Mouse (Mus musculus) midbrain, embryonic 13.5 days (tissue): ENCODE data around the gene Il13ra1. TPM values are rescaled to one million over a fixed set of nuclear protein-coding genes. Genes with fewer than 3 reads are reported as not detected.

Experiments used
- ATAC-seq: fragments of 200-750 bp; cut with Nextera tagmentation; 2 replicates; pipeline ENCODE4 v1.8.0; 2017; ENCODE audit warnings: mild to moderate bottlenecking, moderate TSS enrichment, moderate library complexity
- H3K27ac ChIP-seq: fragments of 300-500 bp; sonication (generic); 2 replicates; pipeline ENCODE4 v1.5.1; 2015; ENCODE audit warnings: inconsistent platforms, mild to moderate bottlenecking, moderate library complexity
- H3K27me3 ChIP-seq: fragments of 300-500 bp; sonication (generic); 2 replicates; pipeline ENCODE4 v1.6.1; 2015; ENCODE audit warnings: mild to moderate bottlenecking, inconsistent platforms
- H3K36me3 ChIP-seq: fragments of 300-500 bp; sonication (generic); 2 replicates; pipeline ENCODE4 v1.6.1; 2015; ENCODE audit warnings: mild to moderate bottlenecking, inconsistent platforms
- H3K4me1 ChIP-seq: fragments of 300-500 bp; sonication (generic); replicated peaks from 2 replicates; pipeline ENCODE4 v1.6.1; 2015; ENCODE audit warnings: inconsistent platforms
- H3K4me2 ChIP-seq: fragments of 300-500 bp; sonication (generic); replicated peaks from 2 replicates; pipeline ENCODE4 v1.6.1; 2015; ENCODE audit warnings: moderate library complexity, mild to moderate bottlenecking, inconsistent platforms
- H3K4me3 ChIP-seq: fragments of 300-500 bp; sonication (generic); replicated peaks from 2 replicates; pipeline ENCODE4 v1.5.1; 2015; ENCODE audit warnings: mild to moderate bottlenecking, inconsistent platforms
- H3K9ac ChIP-seq: fragments of 300-500 bp; sonication (generic); replicated peaks from 2 replicates; pipeline ENCODE4 v1.6.1; 2015; ENCODE audit warnings: mild to moderate bottlenecking, inconsistent platforms
- H3K9me3 ChIP-seq: fragments of 300-500 bp; sonication (generic); 2 replicates; pipeline ENCODE4 v1.6.1; 2016; ENCODE audit warnings: mild to moderate bottlenecking, inconsistent platforms
- WGBS: fragments of 180-500 bp; shearing (Covaris S2); methylation state at CpG from one replicate; pipeline ENCODE4 v1.1.7; 2015; 5-methylcytosine and 5-hydroxymethylcytosine counted together
- polyA plus RNA-seq: library from polyadenylated mRNA; unstranded; fragments of >200 nt; fragmentation: Nextera tagmentation; extraction: Ambion mirVana; gene quantifications from 2 replicates; pipeline ENCODE4 v1.2.1, GENCODE M21; 2015

Il13ra1 gene
- polyA plus RNA-seq, 1 experiment from 2014 or later: 4.7 TPM

DNA sequence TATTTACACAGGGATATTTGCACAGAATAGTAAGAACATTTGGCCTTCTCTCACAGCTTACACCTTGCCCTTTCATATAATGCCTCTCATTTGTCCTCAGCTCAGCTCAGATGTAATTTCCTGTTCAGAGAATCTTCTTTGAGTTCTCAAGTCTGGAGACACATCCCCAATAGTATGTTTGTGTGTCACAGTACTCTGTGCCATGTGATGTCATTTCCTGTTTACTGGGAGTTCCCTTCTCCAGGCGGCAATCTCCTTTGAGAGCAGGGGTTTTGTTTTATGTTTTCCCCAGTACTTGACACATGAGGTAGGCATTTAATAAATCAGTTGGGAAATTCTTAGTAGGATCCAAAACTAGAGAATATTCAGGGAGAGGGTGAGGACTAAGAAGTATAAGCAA, 24.4 kb downstream of the Il13ra1 start:
- no peak for ATAC-seq
- Histone ChIP-seq H3K4me2 (no peak overlapping the region), H3K9me3 (no peaks in the 10 kb centered on the region), H3K9ac (no peak overlapping the region), H3K27ac (no peak overlapping the region), H3K36me3 (no peaks in the 10 kb centered on the region), H3K27me3 (no peaks in the 10 kb centered on the region), H3K4me3 (no peak overlapping the region), H3K4me1 (no peaks in the 10 kb centered on the region)
- WGBS: 86% methylated on average over 1 of the region's 1 CpGs

DNA sequence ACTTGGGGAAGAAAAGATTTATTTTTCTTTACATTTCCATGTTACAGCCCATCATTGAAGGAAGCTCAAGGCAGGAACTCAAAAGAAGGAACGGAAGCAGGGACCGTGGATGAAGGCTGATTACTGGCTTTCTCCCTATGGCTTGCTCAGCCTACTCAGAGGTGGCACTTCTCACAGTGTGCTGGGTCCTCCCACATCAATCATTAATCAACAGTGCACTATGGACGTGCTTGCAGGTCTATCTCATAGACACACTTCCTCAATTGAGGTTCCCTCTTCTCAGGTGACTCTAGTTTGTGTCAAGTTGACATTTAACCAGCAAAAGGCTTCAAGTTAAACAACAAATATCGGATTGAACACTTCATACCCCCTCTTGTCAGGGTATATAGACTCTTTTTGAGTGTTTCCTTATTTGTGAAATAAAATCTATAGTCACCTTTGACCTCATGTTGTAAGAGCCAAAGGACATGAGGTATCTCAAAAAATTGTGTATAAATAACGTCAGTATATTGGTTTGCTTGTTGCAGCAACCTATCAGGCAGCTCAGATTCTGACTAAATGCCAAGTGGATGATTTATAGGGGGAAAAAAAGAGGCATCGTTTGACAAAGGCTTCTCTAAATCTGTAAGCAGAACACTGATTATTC, 30.2 kb downstream of the Il13ra1 start:
- Histone ChIP-seq H3K4me2 (no peak overlapping the region), H3K27ac (no peak overlapping the region), H3K9me3 (no peaks in the 10 kb centered on the region), H3K4me1 (no peaks in the 10 kb centered on the region), H3K9ac (no peak overlapping the region), H3K4me3 (no peak overlapping the region), H3K36me3 (no peaks in the 10 kb centered on the region), H3K27me3 (no peaks in the 10 kb centered on the region)
- ATAC-seq: no peak
- 73% methylated on average over 6 of the region's 6 CpGs for WGBS

DNA sequence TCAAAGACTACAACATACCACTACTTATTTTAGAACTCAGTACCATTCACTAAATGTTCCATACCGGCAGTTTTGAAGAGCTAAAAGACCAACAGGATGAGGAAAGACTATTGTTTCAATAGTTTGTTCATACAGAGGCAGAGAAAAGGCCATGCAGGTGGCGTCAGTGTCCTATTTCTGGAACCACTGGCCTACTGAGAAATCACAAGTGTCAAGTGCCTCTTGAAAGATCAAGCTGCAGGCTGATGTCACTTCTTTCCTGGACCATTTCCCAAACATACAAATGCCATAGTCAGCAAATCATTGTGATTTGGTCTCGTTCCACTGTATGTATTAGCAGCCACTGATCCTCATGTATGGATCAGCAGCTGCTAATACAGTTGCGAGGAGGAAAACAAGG, 34.8 kb downstream of the Il13ra1 start:
- 72% methylated on average over 4 of the region's 4 CpGs for WGBS
- no peak for ATAC-seq

DNA sequence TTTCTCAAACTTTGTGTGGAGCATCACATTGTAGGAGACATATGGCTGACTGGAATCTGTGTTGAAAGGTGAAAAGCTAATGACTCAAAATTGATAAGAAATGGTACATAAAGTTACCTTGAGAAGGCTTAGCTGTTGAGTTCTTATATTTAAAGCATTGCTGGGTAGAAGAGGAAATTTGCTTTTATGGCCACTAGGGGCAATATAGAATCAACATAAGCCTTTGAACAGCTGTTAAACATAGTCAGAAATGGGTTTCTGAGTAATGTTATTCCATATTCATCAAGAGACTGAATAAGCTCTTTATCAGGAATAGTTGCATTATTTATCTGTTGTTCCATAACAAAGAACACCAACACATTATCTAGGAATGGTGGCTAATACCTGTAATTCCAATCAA, 38.2 kb downstream of the Il13ra1 start:
- Histone ChIP-seq H3K4me2 (no peak overlapping the region), H3K9ac (no peak overlapping the region), H3K4me1 (no peaks in the 10 kb centered on the region), H3K36me3 (no peaks in the 10 kb centered on the region), H3K27me3 (no peaks in the 10 kb centered on the region), H3K27ac (no peak overlapping the region), H3K4me3 (no peak overlapping the region), H3K9me3 (0 out of 2 replicates have a peak, but pooled peaks cover 4% of the 10 kb centered on the region)
- no peak for ATAC-seq

More for the DNA sequence above, 34.8 kb downstream of the Il13ra1 start:
- Histone ChIP-seq H3K9me3 (0 out of 2 replicates have a peak, but pooled peaks cover 4% of the 10 kb centered on the region), H3K4me2 (no peak overlapping the region), H3K27ac (no peak overlapping the region), H3K36me3 (no peaks in the 10 kb centered on the region), H3K4me3 (no peak overlapping the region), H3K4me1 (no peaks in the 10 kb centered on the region), H3K9ac (no peak overlapping the region), H3K27me3 (no peaks in the 10 kb centered on the region)

DNA sequence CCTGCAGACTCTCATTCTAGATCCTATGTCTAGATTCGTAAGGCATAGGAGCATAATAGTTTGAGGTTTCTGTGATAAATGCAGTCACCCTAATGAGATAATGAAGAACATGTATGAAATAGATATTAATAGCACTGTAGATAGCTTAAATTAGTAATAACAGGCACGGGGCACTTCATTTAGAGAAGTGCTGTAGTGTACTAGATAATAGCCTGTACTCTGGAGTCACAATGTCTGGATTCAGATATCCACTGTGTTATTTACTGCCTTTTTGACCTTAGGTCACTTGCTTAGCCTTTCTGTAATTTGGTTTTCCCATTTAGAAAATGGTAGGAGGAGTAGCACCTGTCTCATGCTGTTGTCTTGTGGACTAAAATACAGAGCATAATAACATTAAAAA, 44.8 kb downstream of the Il13ra1 start:
- no peak for ATAC-seq
- Histone ChIP-seq H3K27ac (no peak overlapping the region), H3K36me3 (no peaks in the 10 kb centered on the region), H3K27me3 (no peaks in the 10 kb centered on the region), H3K9ac (no peak overlapping the region), H3K4me1 (0 out of 2 replicates have a peak, but pooled peaks cover 2% of the 10 kb centered on the region), H3K4me2 (no peak overlapping the region), H3K9me3 (no peaks in the 10 kb centered on the region), H3K4me3 (no peak overlapping the region)
- 84% methylated on average over 2 of the region's 2 CpGs for WGBS

DNA sequence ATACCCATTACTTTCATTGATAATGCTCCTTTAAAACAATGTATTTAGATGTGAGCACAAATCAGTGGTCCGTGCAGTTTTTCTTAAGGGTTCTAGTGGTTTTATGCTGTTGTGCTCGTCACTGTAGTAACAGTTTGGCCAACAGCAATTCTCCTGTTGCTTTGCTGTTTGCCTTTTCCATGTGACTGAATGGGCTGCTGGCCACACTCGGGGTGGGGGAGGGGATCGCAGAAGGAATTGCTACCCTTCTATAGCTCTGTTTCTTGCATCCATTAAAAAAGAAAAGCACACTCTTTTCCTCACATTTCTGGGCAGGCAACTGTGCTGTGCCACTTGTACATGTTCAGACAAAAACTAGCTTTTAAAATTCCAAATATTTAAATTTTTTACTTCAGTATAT, 49.7 kb downstream of the Il13ra1 start:
- Histone ChIP-seq H3K9ac (no peak overlapping the region), H3K4me1 (0 out of 2 replicates have a peak, but pooled peaks cover 2% of the 10 kb centered on the region), H3K27ac (no peak overlapping the region), H3K4me2 (no peak overlapping the region), H3K9me3 (no peaks in the 10 kb centered on the region), H3K4me3 (no peak overlapping the region), H3K36me3 (no peaks in the 10 kb centered on the region), H3K27me3 (no peaks in the 10 kb centered on the region)
- WGBS: 32% methylated on average over 4 of the region's 4 CpGs
- no peak for ATAC-seq

DNA sequence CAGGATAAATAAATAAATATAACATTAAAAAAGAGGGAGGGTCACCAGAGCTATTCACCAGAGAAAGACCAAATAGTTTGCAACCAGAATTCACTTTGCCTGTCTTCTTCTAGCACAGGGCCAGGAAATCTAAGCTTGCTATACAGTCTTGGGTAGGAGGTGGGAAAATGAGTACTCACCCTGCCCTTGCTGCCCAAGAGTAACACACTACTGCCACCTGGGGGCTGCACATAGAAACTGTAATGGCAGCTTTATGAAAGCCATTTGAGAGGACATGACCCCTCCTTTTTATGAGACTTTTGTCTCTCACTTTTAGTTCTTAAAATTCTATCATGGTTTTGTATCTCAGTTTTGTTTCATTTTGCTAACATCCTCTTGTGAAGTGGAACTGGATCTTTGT, 71.7 kb downstream of the Il13ra1 start:
- Histone ChIP-seq H3K27me3 (no peaks in the 10 kb centered on the region), H3K4me1 (peaks cover 7% of the 10 kb centered on the region; the same call in 1 of the 2 replicates), H3K9ac (no peak overlapping the region), H3K9me3 (no peaks in the 10 kb centered on the region), H3K4me2 (no peak overlapping the region), H3K27ac (no peak overlapping the region), H3K36me3 (no peaks in the 10 kb centered on the region), H3K4me3 (no peak overlapping the region)
- no peak for ATAC-seq

DNA sequence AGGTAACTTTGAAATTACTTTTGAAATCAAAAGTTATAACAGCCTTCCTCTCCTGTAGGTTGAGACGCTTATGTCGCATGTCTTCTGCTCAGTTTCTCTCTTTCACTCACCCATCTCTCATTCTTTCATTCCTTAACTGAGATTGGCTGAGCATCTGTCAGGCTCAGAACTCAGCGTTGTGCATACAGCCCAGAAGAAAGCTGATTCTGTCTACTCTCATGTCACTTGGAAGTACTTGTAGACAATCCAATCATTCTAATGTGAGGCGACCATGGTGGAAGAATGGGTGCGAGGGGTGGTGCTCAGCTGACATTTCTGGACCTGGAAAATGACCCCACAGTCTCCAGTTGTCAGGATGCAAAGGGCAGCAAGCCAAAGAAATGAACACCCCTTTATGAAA, 74.1 kb downstream of the Il13ra1 start:
- 60% methylated on average over 5 of the region's 5 CpGs for WGBS
- ATAC-seq: peak; percentile 46
- Histone ChIP-seq H3K27ac (peak overlapping the region; percentile 65), H3K4me2 (no peak overlapping the region), H3K4me1 (peaks cover 7% of the 10 kb centered on the region; the same call in 1 of the 2 replicates), H3K36me3 (no peaks in the 10 kb centered on the region), H3K27me3 (no peaks in the 10 kb centered on the region), H3K9me3 (no peaks in the 10 kb centered on the region), H3K9ac (no peak overlapping the region), H3K4me3 (no peak overlapping the region)

DNA sequence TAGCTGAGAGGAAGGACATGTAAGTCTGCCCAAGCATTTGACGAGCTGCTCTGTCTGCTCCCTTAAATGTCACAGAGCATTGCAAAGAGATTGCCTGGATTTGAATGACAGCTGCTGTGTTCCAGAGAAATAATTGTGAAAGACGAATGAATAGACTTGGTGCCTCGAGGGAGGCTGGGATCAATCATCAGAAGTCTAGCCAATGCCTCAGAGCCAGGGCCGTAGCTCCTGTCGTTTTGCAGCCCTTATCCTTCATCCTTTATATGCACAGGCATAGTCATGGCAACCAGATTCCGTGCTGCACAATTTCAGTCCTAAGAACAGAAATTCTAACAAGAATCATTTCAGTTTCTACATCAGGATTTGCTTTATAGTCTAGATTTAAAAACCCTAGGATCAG, 74.5 kb downstream of the Il13ra1 start:
- Histone ChIP-seq H3K4me1 (peaks cover 7% of the 10 kb centered on the region; the same call in 1 of the 2 replicates), H3K4me2 (no peak overlapping the region), H3K9me3 (no peaks in the 10 kb centered on the region), H3K27me3 (no peaks in the 10 kb centered on the region), H3K36me3 (no peaks in the 10 kb centered on the region), H3K27ac (peak overlapping the region; percentile 65), H3K4me3 (no peak overlapping the region), H3K9ac (no peak overlapping the region)
- peak; percentile 93 for ATAC-seq
- 32% methylated on average over 6 of the region's 6 CpGs for WGBS

DNA sequence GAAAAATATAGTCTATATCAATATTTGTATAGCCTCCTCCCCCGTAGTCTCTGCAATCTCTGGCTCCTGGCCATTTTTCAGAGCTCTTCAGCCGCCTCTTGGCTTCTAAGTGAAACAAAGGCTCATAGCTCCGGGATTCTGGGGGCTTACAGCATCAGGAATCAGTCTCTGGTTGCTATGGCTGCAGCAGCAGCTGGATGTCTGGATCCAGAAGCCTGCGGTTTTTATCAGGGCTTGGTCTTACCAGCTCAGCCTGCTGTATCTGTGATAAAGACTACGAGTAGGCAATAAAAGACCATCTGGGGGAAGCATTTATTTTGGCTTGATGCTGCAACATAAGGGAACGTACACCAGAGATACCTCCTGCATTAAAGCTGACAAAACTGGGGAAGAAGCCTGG, 82.0 kb downstream of the Il13ra1 start:
- Histone ChIP-seq H3K9me3 (no peaks in the 10 kb centered on the region), H3K27me3 (no peaks in the 10 kb centered on the region), H3K27ac (peak overlapping the region; percentile 84), H3K4me1 (peaks cover 28% of the 10 kb centered on the region), H3K36me3 (no peaks in the 10 kb centered on the region), H3K9ac (no peak overlapping the region), H3K4me2 (peak overlapping the region; percentile 9; the same call in 1 of the 2 replicates), H3K4me3 (no peak overlapping the region)
- WGBS: 17% methylated on average over 6 of the region's 6 CpGs
- peak; percentile 57 for ATAC-seq

DNA sequence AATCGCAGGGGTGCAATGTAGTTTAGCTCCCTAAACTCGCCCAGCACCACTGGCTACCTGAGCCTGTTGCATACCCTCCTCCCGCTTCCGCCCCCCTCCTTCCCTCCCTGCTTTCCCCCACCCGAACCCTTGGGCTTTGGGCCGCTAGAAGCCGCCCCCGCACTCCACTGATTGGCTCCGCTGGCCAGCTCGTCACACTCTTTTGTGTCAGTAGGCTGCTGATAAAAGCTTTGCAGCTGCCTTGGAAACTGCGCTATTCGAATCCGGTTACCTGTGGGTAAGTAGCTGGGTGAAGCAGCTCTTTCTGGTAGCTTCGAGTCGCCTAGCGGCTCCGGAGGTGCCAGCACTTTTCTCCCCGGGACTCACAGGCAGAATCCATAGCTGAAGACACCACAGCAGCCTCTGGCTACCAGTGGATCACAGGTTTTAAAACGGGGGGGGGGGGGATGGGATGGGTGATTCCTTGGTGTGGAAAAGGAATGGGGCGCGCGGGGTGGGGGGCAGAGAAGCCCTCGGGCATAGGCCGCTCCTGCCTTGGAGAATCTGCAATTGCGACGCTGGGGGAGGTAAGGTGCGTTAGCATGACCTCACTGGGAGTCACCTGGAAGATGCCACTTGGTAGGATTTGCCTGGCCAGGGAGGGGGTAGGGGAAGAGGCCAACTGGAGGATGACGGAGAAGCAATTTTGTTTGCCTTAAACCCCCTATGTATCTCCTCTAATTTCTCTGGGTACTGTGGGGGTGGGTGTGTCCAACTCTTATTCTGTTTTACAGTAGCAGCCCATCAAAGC, 84.0 kb downstream of the Il13ra1 start, which contains the start of gene Zcchc12:
Gene Zcchc12, plus strand, starts transcription at position 169 of the 790 bp plus-strand sequence.
- H3K4me1 ChIP-seq: peaks cover 28% of the 10 kb centered on the region
- H3K27ac ChIP-seq: peak within 1 kb of the TSS; percentile 84
- peak within 1 kb of the TSS; percentile 47 for H3K4me3 ChIP-seq

DNA sequence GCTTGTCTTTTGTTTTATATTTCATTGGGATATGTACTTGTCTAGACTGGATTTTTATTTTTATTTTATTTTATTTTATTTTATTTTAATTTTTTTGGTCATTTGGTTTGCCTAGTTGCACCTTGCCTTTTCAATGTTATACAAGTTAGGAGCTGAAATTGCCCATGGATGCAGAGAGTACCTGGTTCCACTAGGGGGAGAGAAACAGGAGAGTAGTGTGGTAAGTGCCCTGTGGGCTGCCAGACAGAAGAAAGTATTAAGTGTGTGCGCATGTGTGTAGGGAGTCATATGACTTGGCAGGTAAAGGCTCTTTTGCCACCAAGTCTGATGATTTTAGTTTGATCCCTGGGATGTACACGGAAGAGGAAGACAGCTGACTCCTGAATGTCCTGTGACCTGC, 97.6 kb downstream of the Il13ra1 start:
- Histone ChIP-seq H3K4me2 (no peak overlapping the region), H3K9me3 (no peaks in the 10 kb centered on the region), H3K27ac (no peak overlapping the region), H3K4me1 (no peaks in the 10 kb centered on the region), H3K36me3 (no peaks in the 10 kb centered on the region), H3K4me3 (no peak overlapping the region), H3K27me3 (no peaks in the 10 kb centered on the region), H3K9ac (no peak overlapping the region)
- ATAC-seq: no peak
- WGBS: 74% methylated on average over 2 of the region's 2 CpGs

More for the DNA sequence above, 84.0 kb downstream of the Il13ra1 start, which contains the start of gene Zcchc12:
- no peaks in the 10 kb centered on the region for H3K36me3 ChIP-seq
- H3K27me3 ChIP-seq: no peaks in the 10 kb centered on the region
- peak; percentile 67 for ATAC-seq
- peak within 1 kb of the TSS; percentile 53 for H3K4me2 ChIP-seq
- WGBS: 20% methylated on average over 28 of the region's 28 CpGs
- H3K9me3 ChIP-seq: no peaks in the 10 kb centered on the region
- H3K9ac ChIP-seq: peak within 1 kb of the TSS; percentile 70
